Mouse (Mus musculus): ENCODE results near the gene Nme4.

- TF ChIP-seq CTCF (conservative IDR thresholded peaks at IDR 0.05; ENCODE audit: low read length), result no peak
- TF ChIP-seq POU5F1 (IDR thresholded peaks at IDR 0.05; ENCODE audit: borderline replicate concordance, low read length), result no peak
- no peak for TF ChIP-seq NANOG (IDR thresholded peaks at IDR 0.05; ENCODE audit: borderline replicate concordance, low read length)
Measured at GRCm38 (mm10) chr17:26095121-26095740, at the start of gene Nme4.
